Mouse (Mus musculus): Measurements from ENCODE around the gene Mlana. TPM values are rescaled to one million over a fixed set of nuclear protein-coding genes. Genes with fewer than 3 reads are reported as not detected.

Mlana gene
- polyA plus RNA-seq, 1 experiment from 2014 or later = 0.50 TPM

DNA sequence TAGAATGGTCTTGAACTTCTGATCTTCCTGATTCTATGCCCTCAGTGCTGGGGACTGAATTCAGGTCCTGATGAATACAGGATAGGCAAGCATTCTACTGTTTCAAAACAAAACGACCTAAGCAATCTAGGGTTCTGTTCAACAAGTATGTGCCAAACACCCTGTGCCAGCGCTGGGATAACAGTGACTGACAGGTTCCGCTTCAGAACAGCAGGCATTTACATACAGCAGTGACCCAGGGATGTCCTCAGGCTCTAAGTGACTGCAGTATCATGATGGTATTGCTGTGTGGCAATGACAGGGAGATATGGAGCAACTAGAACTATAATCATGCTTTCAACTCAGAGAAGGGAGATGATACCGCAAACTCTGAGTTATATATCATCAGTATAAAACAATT is 15.8 kb downstream of the Mlana start:
- H3K4me3 ChIP-seq = no peak overlapping the region
- WGBS = 86% methylated on average over 4 of the region's 4 CpGs
- H3K27ac ChIP-seq (replicated peaks) = no peak overlapping the region
- peaks cover 29% of the 10 kb centered on the region for H3K36me3 ChIP-seq (replicated peaks)
- no peaks in the 10 kb centered on the region for H3K4me1 ChIP-seq
- no peaks in the 10 kb centered on the region for H3K9me3 ChIP-seq
- DNase-seq (ENCODE audit: low spot score) = no peak
- no peaks in the 10 kb centered on the region for H3K27me3 ChIP-seq (replicated peaks; ENCODE audit: low read depth, poor library complexity, severe bottlenecking)

DNA sequence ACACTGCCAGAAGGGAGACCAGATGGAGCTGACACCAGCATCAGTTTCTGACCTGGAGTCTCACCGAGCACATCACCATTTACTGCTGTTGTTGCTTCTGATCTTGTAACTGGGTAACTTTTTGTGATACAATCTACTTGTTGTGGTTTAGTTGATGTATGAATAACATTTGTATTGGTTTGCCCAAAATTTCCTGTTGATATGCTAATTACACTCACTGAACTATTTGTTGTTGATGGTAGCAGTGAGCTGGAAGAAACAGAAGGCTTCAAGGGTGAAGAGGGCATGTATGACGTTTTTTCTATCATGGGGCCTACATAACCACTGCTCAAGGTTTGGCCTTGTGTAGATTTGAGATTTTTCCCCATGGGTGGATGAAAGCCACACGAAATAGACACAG is 20.2 kb downstream of the Mlana start:
- Histone ChIP-seq H3K27ac (replicated peaks) (no peak overlapping the region), H3K4me3 (no peak overlapping the region), H3K9me3 (no peaks in the 10 kb centered on the region), H3K36me3 (replicated peaks) (peaks cover 48% of the 10 kb centered on the region), H3K27me3 (replicated peaks; ENCODE audit: low read depth, poor library complexity, severe bottlenecking) (no peaks in the 10 kb centered on the region), H3K4me1 (no peaks in the 10 kb centered on the region)
- no peak for DNase-seq (ENCODE audit: low spot score)
- WGBS = 93% methylated on average over 3 of the region's 3 CpGs

DNA sequence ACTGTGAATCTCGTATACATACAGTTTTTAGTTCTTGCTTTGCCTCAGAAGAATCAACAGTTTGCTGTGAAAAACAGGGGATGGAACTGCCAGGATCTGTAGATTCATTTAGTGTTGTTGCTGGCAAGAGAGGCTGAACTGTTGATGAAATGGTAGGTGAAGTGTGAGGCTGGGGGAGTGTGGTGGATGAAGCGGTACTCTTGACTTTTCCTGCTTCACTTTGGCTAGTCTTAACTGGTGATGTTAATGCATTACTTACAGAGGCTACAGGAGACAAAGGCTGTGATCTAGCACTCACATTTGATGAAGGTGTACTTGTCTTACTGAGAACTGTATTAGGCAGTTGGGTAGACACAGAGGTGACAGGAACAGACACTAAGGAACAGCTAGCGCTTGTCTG is 20.9 kb downstream of the Mlana start:
- no peaks in the 10 kb centered on the region for H3K9me3 ChIP-seq
- no peak overlapping the region for H3K27ac ChIP-seq (replicated peaks)
- H3K36me3 ChIP-seq (replicated peaks) = peaks cover 48% of the 10 kb centered on the region
- WGBS = 95% methylated on average over 3 of the region's 3 CpGs
- DNase-seq (ENCODE audit: low spot score) = no peak
- no peaks in the 10 kb centered on the region for H3K4me1 ChIP-seq
- H3K4me3 ChIP-seq = no peak overlapping the region
- H3K27me3 ChIP-seq (replicated peaks; ENCODE audit: low read depth, poor library complexity, severe bottlenecking) = no peaks in the 10 kb centered on the region

DNA sequence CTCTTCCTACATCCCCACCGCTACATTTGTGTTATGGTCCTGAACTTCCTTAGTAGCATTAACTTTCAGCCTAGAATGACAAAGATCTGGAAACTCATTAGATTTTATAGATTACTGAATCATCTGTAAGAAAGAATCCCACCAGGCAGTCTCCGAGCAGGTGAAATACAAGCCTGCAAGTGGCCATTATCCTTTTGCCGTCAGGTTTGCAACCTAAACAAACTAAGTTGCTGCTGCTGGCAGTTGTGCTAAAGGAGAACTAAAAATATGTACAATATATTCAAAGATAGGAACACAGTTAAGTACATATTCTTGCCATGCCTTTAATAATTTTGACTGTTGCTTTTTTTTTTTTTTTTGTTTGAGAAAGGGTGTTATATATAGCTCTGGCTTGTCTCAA is 37.8 kb downstream of the Mlana start:
- Histone ChIP-seq H3K4me1 (no peaks in the 10 kb centered on the region), H3K9me3 (no peaks in the 10 kb centered on the region)
- 88% methylated on average over 3 of the region's 3 CpGs for WGBS

DNA sequence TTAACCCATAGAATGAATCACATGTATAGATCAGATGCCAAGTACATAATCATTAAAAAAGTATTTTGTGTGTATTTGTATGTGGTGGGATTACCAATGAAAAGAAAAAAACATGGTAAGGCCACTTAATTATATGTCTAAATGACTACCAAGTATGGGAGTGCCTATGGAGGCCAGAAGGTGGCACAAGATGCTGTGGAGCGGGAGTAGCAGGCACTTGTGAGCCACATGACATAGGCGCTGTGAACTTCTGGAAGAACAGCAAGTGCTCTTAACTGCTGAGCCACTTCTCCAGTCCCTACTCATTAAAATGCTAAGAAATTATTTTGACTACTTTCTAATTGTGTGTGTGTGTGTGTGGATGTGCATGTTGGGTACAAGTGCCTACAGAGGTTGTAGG is 42.0 kb downstream of the Mlana start:
- no peak overlapping the region for H3K4me3 ChIP-seq
- 81% methylated on average over 2 of the region's 2 CpGs for WGBS
- H3K9me3 ChIP-seq = no peaks in the 10 kb centered on the region
- H3K4me1 ChIP-seq = no peaks in the 10 kb centered on the region
- DNase-seq (ENCODE audit: low spot score) = no peak
- no peak overlapping the region for H3K27ac ChIP-seq (replicated peaks)
- no peaks in the 10 kb centered on the region for H3K27me3 ChIP-seq (replicated peaks; ENCODE audit: low read depth, poor library complexity, severe bottlenecking)
- no peaks in the 10 kb centered on the region for H3K36me3 ChIP-seq (replicated peaks)

More for the DNA sequence above, 37.8 kb downstream of the Mlana start:
- no peaks in the 10 kb centered on the region for H3K27me3 ChIP-seq (replicated peaks; ENCODE audit: low read depth, poor library complexity, severe bottlenecking)
- H3K4me3 ChIP-seq = no peak overlapping the region
- no peak overlapping the region for H3K27ac ChIP-seq (replicated peaks)
- no peaks in the 10 kb centered on the region for H3K36me3 ChIP-seq (replicated peaks)
- DNase-seq (ENCODE audit: low spot score) = no peak

DNA sequence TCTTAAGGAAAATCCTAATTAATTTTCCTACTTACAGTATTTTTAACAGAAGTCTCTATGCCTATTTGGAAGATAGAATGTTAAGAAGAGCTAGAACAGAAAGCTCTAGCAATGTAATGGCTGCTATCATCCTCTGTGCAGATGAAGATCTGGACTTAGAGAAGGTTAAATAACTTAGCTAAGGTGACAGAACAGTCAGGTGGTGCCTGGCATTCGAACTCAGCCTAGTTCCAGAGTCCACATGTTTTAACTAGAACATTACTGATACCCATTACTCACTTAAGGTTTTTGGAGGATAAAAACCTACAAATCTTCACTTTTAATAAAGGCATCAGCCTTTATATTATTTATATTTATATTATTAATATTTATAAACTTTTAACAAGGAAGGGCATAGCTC is 43.0 kb downstream of the Mlana start:
- DNase-seq (ENCODE audit: low spot score) = no peak
- no peaks in the 10 kb centered on the region for H3K27me3 ChIP-seq (replicated peaks; ENCODE audit: low read depth, poor library complexity, severe bottlenecking)
- no peak overlapping the region for H3K4me3 ChIP-seq
- no peaks in the 10 kb centered on the region for H3K4me1 ChIP-seq
- H3K36me3 ChIP-seq (replicated peaks) = no peaks in the 10 kb centered on the region
- 90% methylated on average over 1 of the region's 1 CpGs for WGBS
- no peak overlapping the region for H3K27ac ChIP-seq (replicated peaks)
- H3K9me3 ChIP-seq = no peaks in the 10 kb centered on the region

DNA sequence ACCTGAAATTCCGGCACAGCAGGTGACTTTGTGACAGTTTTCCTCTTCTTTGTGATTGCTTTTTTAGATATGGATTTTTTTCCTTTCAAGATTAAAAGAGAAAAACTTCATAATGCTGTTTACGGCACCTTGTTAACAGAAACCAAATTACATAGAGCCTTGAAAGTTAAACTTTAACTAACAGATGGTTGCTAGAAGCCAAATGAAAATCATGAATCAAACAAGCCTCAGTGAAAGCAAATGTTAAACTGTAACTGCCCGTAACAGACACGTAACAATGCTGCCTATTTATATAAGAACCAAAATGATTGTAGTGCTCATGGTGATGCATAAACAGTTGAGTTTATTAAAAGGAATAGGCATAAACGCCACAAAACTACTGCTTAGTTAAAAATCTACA is 45.9 kb downstream of the Mlana start:
- DNase-seq (ENCODE audit: low spot score) = no peak
- WGBS = 92% methylated on average over 5 of the region's 5 CpGs
- Histone ChIP-seq H3K4me3 (no peak overlapping the region), H3K27ac (replicated peaks) (no peak overlapping the region), H3K9me3 (no peaks in the 10 kb centered on the region), H3K36me3 (replicated peaks) (peaks cover 7% of the 10 kb centered on the region; the same call in 1 of the 2 replicates), H3K27me3 (replicated peaks; ENCODE audit: low read depth, poor library complexity, severe bottlenecking) (no peaks in the 10 kb centered on the region), H3K4me1 (no peaks in the 10 kb centered on the region)

DNA sequence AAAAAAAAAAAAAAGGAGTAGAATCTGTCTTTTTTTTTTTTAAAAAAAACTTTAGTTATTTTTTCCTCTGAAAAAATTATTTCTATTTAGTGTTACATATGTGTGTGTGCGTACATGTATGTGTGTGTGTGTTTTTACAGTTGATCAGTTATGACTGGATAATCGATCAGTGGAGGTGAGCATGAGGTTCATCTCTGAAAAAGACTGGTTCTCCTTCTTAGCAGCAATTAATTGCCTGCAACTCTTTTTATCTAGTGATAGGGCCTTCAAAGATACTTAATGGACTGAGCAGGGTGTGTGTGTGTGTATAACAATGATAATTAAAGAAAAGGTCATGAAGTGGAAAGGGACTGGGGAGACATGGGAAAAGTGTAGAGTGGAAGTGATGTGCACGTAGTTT is 53.4 kb downstream of the Mlana start:
- Histone ChIP-seq H3K4me3 (no peak overlapping the region), H3K27me3 (replicated peaks; ENCODE audit: low read depth, poor library complexity, severe bottlenecking) (no peaks in the 10 kb centered on the region), H3K27ac (replicated peaks) (no peak overlapping the region), H3K4me1 (no peaks in the 10 kb centered on the region), H3K9me3 (no peaks in the 10 kb centered on the region), H3K36me3 (replicated peaks) (peaks cover 17% of the 10 kb centered on the region; the same call in 1 of the 2 replicates)
- no peak for DNase-seq (ENCODE audit: low spot score)
- WGBS = 94% methylated on average over 3 of the region's 3 CpGs

DNA sequence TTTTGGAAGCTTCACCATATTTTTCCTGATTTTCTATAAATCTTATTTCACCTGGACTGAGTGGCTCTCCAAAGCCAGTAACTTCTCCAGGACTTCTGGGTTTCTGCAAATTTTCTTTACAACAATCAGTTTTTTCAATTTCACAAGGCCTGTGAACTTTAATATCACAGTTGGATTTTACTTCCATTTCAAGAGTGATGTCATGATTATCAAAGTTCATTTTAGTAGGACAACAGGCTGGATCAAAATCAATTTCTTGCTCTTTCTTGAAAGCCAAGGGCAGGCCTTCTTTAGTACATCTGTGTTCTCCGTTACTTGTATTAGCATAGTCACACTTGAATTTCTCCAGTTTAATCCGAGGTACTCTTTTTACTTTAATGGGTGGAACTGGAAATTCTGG is 56.3 kb downstream of the Mlana start:
- H3K4me1 ChIP-seq = no peaks in the 10 kb centered on the region
- no peaks in the 10 kb centered on the region for H3K27me3 ChIP-seq (replicated peaks; ENCODE audit: low read depth, poor library complexity, severe bottlenecking)
- WGBS = 85% methylated on average over 2 of the region's 2 CpGs

More for the DNA sequence above, 56.3 kb downstream of the Mlana start:
- H3K9me3 ChIP-seq = no peaks in the 10 kb centered on the region
- H3K27ac ChIP-seq (replicated peaks) = no peak overlapping the region
- H3K36me3 ChIP-seq (replicated peaks) = peaks cover 8% of the 10 kb centered on the region; the same call in 1 of the 2 replicates
- no peak for DNase-seq (ENCODE audit: low spot score)
- no peak overlapping the region for H3K4me3 ChIP-seq

Other genes with a start within 250 kb of the Mlana start
- 17.1 and 20.0 TPM in 2 replicates for gene Ric1, start 175.5 kb upstream of the Mlana start, polyA plus RNA-seq (2016; fragmentation: Nextera tagmentation; extraction: Ambion mirVana)
- 16.9 and 17.7 TPM in 2 replicates for gene Ermp1, start 49.4 kb upstream of the Mlana start, polyA plus RNA-seq (2016; fragmentation: Nextera tagmentation; extraction: Ambion mirVana)
- gene 9930021J03Rik, start 108.2 kb downstream of the Mlana start, polyA plus RNA-seq (2016; fragmentation: Nextera tagmentation; extraction: Ambion mirVana) = 3.8 and 4.0 TPM in 2 replicates
- 21.7 and 23.7 TPM in 2 replicates for gene Ranbp6, start 115.2 kb downstream of the Mlana start, polyA plus RNA-seq (2016; fragmentation: Nextera tagmentation; extraction: Ambion mirVana)
- gene Il33, start 227.3 kb downstream of the Mlana start, polyA plus RNA-seq (2016; fragmentation: Nextera tagmentation; extraction: Ambion mirVana) = 0.27 and 0.52 TPM in 2 replicates

Data from embryonic facial prominence, embryonic 10.5 days (tissue).